ENCODE assay signal across 9 mouse cellular contexts in the genomic region with DNA sequence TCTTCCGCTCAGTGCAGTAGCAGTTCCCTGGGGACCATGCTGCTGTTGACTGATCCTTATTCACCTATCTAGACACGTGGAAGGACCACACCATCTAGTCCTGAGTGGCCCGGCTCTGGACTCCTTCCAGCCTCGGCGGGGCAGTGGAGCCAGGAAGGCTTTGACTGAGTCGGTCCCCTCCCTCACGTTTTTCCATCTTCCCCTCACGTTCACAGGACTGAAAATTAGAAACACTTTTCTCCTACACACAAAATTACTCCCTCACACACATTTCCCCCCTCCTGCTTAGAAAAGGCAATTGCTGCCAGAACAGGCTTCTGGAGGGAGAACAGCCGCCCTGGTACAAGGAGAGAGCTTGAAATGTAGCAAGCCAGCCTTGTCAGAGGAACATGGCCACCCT. TPM values are rescaled to one million over a fixed set of nuclear protein-coding genes. Genes with fewer than 3 reads are reported as not detected.
DNase-seq lines count a peak whose midpoint lies in the region; ATAC-seq and TF ChIP-seq lines count a peak whose summit lies in the region.
"Had no signal": no experiment of that assay in that cellular context is flagged by ENCODE, and none has a peak within 500 bp of the region (broad histone marks: within the 10 kb centered on the region; RNA-seq: fewer than 3 reads in every experiment).

No protein-coding gene starts in this region.

- no peak for TF ChIP-seq EP300 in ES-Bruce4 (IDR thresholded peaks at IDR 0.05; ENCODE audit: insufficient read depth, low read depth, low read length)

- H3K4me2 ChIP-seq in hindbrain, postnatal 0 days (ENCODE audit: low read depth, low read length) = no peak overlapping the region
- no peak overlapping the region for H3K4me2 ChIP-seq in kidney, embryonic 16.5 days (replicated peaks; ENCODE audit: low read depth, low read length)
- H3K4me2 ChIP-seq in forebrain, embryonic 12.5 days = no peak overlapping the region

- ATAC-seq in hindbrain, postnatal 0 days = no peak
- no peak for ATAC-seq in kidney, embryonic 16.5 days (ENCODE audit: low FRiP score, low TSS enrichment)
- no peak for ATAC-seq in forebrain, embryonic 12.5 days (ENCODE audit: low FRiP score)

- 80% methylated on average over 9 of the region's 9 CpGs for WGBS in hindbrain, embryonic 10.5 days
- 72% methylated on average over 9 of the region's 9 CpGs for WGBS in hindbrain, postnatal 0 days
- WGBS in kidney, embryonic 16.5 days = 43% methylated on average over 9 of the region's 9 CpGs
- WGBS in forebrain, embryonic 12.5 days = 81% methylated on average over 9 of the region's 9 CpGs

- DNase-seq in hindbrain, embryonic 10.5 days (ENCODE audit: low spot score) = no peak
- no peak for DNase-seq in hindbrain, postnatal 0 days (ENCODE audit: low spot score)
- DNase-seq in thymus, postnatal 25 days = no peak
- DNase-seq in left cerebral cortex, adult 9 months (ENCODE audit: low spot score in 2 of 2) = no peak
- DNase-seq: adrenal gland, postnatal 10 days had no signal

- no peak for TF ChIP-seq POLR2A in ES-Bruce4 (IDR thresholded peaks at IDR 0.05; ENCODE audit: insufficient read depth, low read length)
- no peak for TF ChIP-seq POLR2A in embryonic fibroblast, embryonic 13.5 days (IDR thresholded peaks at IDR 0.05; ENCODE audit: low read depth, low read length)

- TF ChIP-seq CTCF in hindbrain, postnatal 0 days (IDR thresholded peaks at IDR 0.05; ENCODE audit: low read depth) = no peak
- TF ChIP-seq CTCF in ES-Bruce4 (IDR thresholded peaks at IDR 0.05; ENCODE audit: low read depth, low read length) = no peak
- no peak for TF ChIP-seq CTCF in embryonic fibroblast, embryonic 13.5 days (IDR thresholded peaks at IDR 0.05; ENCODE audit: borderline replicate concordance, insufficient read depth, low read length)

- peak overlapping the region; percentile 18 for H3K27ac ChIP-seq in hindbrain, embryonic 10.5 days
- no peak overlapping the region for H3K27ac ChIP-seq in hindbrain, postnatal 0 days
- H3K27ac ChIP-seq in ES-Bruce4 (ENCODE audit: insufficient read depth, low read length) = peak overlapping the region; percentile 52
- H3K27ac ChIP-seq in embryonic fibroblast, embryonic 13.5 days (ENCODE audit: insufficient read depth, low read length) = peak overlapping the region; percentile 92
- peak overlapping the region; percentile 44; the same call in 1 of the 2 replicates for H3K27ac ChIP-seq in kidney, embryonic 16.5 days (ENCODE audit: low read length)
- no peak overlapping the region for H3K27ac ChIP-seq in forebrain, embryonic 12.5 days

- no peak overlapping the region for H3K9ac ChIP-seq in hindbrain, postnatal 0 days (replicated peaks; ENCODE audit: low read length)
- H3K9ac ChIP-seq in ES-Bruce4 (ENCODE audit: low read depth, poor library complexity, severe bottlenecking) = no peak overlapping the region
- no peak overlapping the region for H3K9ac ChIP-seq in kidney, embryonic 16.5 days (replicated peaks; ENCODE audit: low read length)
- no peak overlapping the region for H3K9ac ChIP-seq in forebrain, embryonic 12.5 days

- no peak overlapping the region for H3K4me3 ChIP-seq in hindbrain, embryonic 10.5 days
- H3K4me3 ChIP-seq in hindbrain, postnatal 0 days (ENCODE audit: low read length) = no peak overlapping the region
- H3K4me3 ChIP-seq in ES-Bruce4 (ENCODE audit: low read depth, low read length) = no peak overlapping the region
- no peak overlapping the region for H3K4me3 ChIP-seq in embryonic fibroblast, embryonic 13.5 days (ENCODE audit: insufficient read depth, low read length)
- H3K4me3 ChIP-seq in kidney, embryonic 16.5 days (ENCODE audit: low read length) = no peak overlapping the region
- no peak overlapping the region for H3K4me3 ChIP-seq in forebrain, embryonic 12.5 days (replicated peaks)

- H3K9me3 ChIP-seq in hindbrain, embryonic 10.5 days = no peaks in the 10 kb centered on the region
- H3K9me3 ChIP-seq in hindbrain, postnatal 0 days (ENCODE audit: low read length) = no peaks in the 10 kb centered on the region
- H3K9me3 ChIP-seq in ES-Bruce4 (replicated peaks; ENCODE audit: control insufficient read depth, insufficient read depth, low read length, poor library complexity, severe bottlenecking) = no peaks in the 10 kb centered on the region
- no peaks in the 10 kb centered on the region for H3K9me3 ChIP-seq in kidney, embryonic 16.5 days (ENCODE audit: low read length)
- H3K9me3 ChIP-seq in forebrain, embryonic 12.5 days = no peaks in the 10 kb centered on the region

- peaks cover 9% of the 10 kb centered on the region; the same call in 1 of the 2 replicates for H3K36me3 ChIP-seq in hindbrain, embryonic 10.5 days
- no peaks in the 10 kb centered on the region for H3K36me3 ChIP-seq in hindbrain, postnatal 0 days (ENCODE audit: insufficient read depth, low read length)
- H3K36me3 ChIP-seq in ES-Bruce4 (ENCODE audit: control insufficient read depth, insufficient read depth, low read length, poor library complexity, severe bottlenecking) = no peaks in the 10 kb centered on the region
- no peaks in the 10 kb centered on the region; the same call in 1 of the 2 replicates for H3K36me3 ChIP-seq in kidney, embryonic 16.5 days (ENCODE audit: insufficient read depth, low read length)
- H3K36me3 ChIP-seq in forebrain, embryonic 12.5 days (replicated peaks) = no peaks in the 10 kb centered on the region; the same call in 1 of the 2 replicates

- peaks cover 67% of the 10 kb centered on the region for H3K4me1 ChIP-seq in hindbrain, embryonic 10.5 days (replicated peaks)
- H3K4me1 ChIP-seq in hindbrain, postnatal 0 days (ENCODE audit: insufficient read depth, low read length) = peaks cover 15% of the 10 kb centered on the region; the same call in 1 of the 2 replicates
- peaks cover 19% of the 10 kb centered on the region for H3K4me1 ChIP-seq in ES-Bruce4 (ENCODE audit: control insufficient read depth, insufficient read depth, low read length)
- H3K4me1 ChIP-seq in embryonic fibroblast, embryonic 13.5 days (ENCODE audit: control insufficient read depth, insufficient read depth, low read length) = peaks cover 45% of the 10 kb centered on the region
- H3K4me1 ChIP-seq in kidney, embryonic 16.5 days (ENCODE audit: insufficient read depth, low read length) = peaks cover 63% of the 10 kb centered on the region
- H3K4me1 ChIP-seq in forebrain, embryonic 12.5 days = peaks cover 30% of the 10 kb centered on the region

- no peaks in the 10 kb centered on the region for H3K27me3 ChIP-seq in hindbrain, embryonic 10.5 days (ENCODE audit: insufficient read depth, poor library complexity, severe bottlenecking)
- no peaks in the 10 kb centered on the region for H3K27me3 ChIP-seq in hindbrain, postnatal 0 days (ENCODE audit: insufficient read depth, low read length)
- no peaks in the 10 kb centered on the region for H3K27me3 ChIP-seq in ES-Bruce4 (ENCODE audit: control insufficient read depth, insufficient read depth, low read length, poor library complexity, severe bottlenecking)
- no peaks in the 10 kb centered on the region for H3K27me3 ChIP-seq in kidney, embryonic 16.5 days (ENCODE audit: insufficient read depth, low read length)
- H3K27me3 ChIP-seq in forebrain, embryonic 12.5 days = no peaks in the 10 kb centered on the region

RNA-seq across cellular contexts. Expression of a gene that starts 13.6 kb away (rescaled TPM):
- 29.4 and 31.8 TPM in 2 replicates for polyA plus RNA-seq in hindbrain, embryonic 10.5 days (2016; fragmentation: Nextera tagmentation; extraction: Ambion mirVana)
- 56.1 and 78.3 TPM in 2 replicates for total RNA-seq in hindbrain, postnatal 0 days (2014; rRNA removed)
- 28.6 and 28.9 TPM in 2 replicates for polyA plus RNA-seq in hindbrain, postnatal 0 days (2015; fragmentation: Nextera tagmentation; extraction: Ambion mirVana)
- polyA plus RNA-seq in ES-Bruce4 (2011; ENCODE audit: insufficient read depth, insufficient read length, low read depth, missing spikeins) = 61.8 and 65.4 TPM in 2 replicates
- polyA plus RNA-seq in embryonic fibroblast, embryonic 13.5 days (2011; ENCODE audit: insufficient read length, low read depth, missing spikeins) = 207 and 222 TPM in 2 replicates
- polyA plus RNA-seq in kidney, embryonic 16.5 days (2015; fragmentation: Nextera tagmentation; extraction: Ambion mirVana) = 103 and 106 TPM in 2 replicates
- 29.4 and 32.5 TPM in 2 replicates for polyA plus RNA-seq in forebrain, embryonic 12.5 days (2016; fragmentation: Nextera tagmentation; extraction: Ambion mirVana)

Comparison
In these comparisons a context has a peak if more than half of its experiments do, and no peak if none do; other contexts are left out.
1. H3K27ac ChIP-seq: peak in hindbrain, embryonic 10.5 days (single experiment), ES-Bruce4 (single experiment), embryonic fibroblast, embryonic 13.5 days (single experiment) and kidney, embryonic 16.5 days (single experiment); none in hindbrain, postnatal 0 days (single experiment) and forebrain, embryonic 12.5 days (single experiment).